Mouse (Mus musculus) E14TG2a.4 (cell line): ENCODE results near the gene Col11a2.

Experiments used
- CTCF ChIP-seq: conservative IDR thresholded peaks from 2 replicates; pipeline ENCODE4 v1.5.1; 2014; ENCODE audit warnings: low read length
- POU5F1 ChIP-seq: IDR thresholded peaks from 2 replicates; pipeline ENCODE4 v1.6.1; 2014; ENCODE audit warnings: low read length, borderline replicate concordance

DNA sequence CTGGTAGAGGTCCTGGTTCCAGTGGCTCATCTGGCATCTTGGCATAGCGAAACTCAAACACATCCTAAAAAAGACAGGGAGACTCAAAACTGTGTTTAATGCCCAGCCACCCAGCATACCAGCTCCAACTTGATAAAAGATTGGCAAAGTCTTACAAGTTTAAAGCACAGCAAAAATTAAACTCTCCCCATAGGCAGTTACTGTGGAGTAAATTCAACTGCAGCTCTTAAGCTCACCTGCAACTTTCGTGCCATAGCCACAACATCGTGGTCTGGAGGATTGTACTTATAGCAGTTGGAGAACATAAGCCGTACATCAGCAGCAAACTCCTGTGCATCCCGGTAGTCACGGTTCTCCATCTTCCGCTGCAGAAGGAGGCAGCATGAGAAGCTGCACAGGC, 74.9 kb downstream of the Col11a2 start:
- no peak for TF ChIP-seq CTCF
- TF ChIP-seq POU5F1 = no peak
